Mouse (Mus musculus): ENCODE data around the gene Olfr1084. TPM values are rescaled to one million over a fixed set of nuclear protein-coding genes. Genes with fewer than 3 reads are reported as not detected.

The Olfr1084 gene
- polyA plus RNA-seq (2014; fragmentation: Illumina TruSeq; extraction: RNeasy Lipid Tissue Mini Kit (QIAGEN cat#74804); ENCODE audit: low read depth, low replicate concordance), result not detected

GRCm38 (mm10) chr2:86639625-86640024 lies at the start of gene Olfr1084:
Olfr1084 (minus strand) TSS chr2:86639725.

GRCm38 (mm10) chr2:86679992-86680391 lies 40.5 kb upstream of the Olfr1084 start, which contains the start of gene Olfr1086:
Olfr1086 (minus strand) TSS chr2:86680092.

DNA sequence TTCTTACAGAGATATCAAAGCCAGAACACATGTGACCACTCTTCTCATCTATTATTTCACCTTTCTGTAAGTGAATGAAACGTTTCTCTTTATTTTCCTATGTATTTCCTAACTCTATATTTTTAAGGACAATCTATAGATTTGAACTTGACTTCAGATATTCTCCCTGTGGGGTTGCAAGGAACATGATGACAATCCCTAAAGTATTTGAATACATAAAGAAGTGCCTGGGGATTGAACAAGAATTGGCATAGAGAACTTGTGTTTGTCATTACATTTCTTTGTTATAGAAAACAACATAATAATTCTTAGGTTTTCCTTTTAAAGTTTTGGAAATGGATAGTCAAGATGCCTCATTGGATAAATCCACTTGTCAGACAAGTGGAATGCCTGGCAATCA lies 22.4 kb upstream of the Olfr1084 start, which contains the start of gene Olfr1085:
TSS of gene Olfr1085 (minus strand) at position 101 of the 400 bp plus-strand sequence.

DNA sequence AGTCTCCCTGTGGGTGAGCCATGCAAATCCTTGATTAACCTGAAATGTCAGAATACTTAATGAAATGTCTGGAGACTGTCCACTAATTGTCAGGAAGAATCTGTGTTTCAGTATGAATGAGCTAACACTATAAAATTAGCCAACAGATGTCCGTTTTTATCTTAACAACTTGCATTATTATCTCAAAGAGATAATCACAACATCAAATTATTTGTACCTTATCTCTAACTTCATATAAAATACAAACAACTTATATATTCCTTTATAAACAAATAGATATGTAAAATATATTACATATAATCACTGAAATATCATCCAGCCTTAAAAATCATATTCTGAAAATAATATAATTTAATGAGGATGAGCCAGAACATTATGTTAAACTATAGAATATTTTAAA lies 40.7 kb downstream of the Olfr1084 start, which contains the start of gene Olfr1082:
TSS of gene Olfr1082 (minus strand) at position 101 of the 400 bp plus-strand sequence.

Other genes with a start within 250 kb of the Olfr1084 start
- not detected for gene Olfr1061, start 225.7 kb downstream of the Olfr1084 start, polyA plus RNA-seq (2014; fragmentation: Illumina TruSeq; extraction: RNeasy Lipid Tissue Mini Kit (QIAGEN cat#74804); ENCODE audit: low read depth, low replicate concordance)
- gene Olfr1062, start 213.0 kb downstream of the Olfr1084 start, polyA plus RNA-seq (2014; fragmentation: Illumina TruSeq; extraction: RNeasy Lipid Tissue Mini Kit (QIAGEN cat#74804); ENCODE audit: low read depth, low replicate concordance), result not detected
- gene Olfr1065, start 189.1 kb downstream of the Olfr1084 start, polyA plus RNA-seq (2014; fragmentation: Illumina TruSeq; extraction: RNeasy Lipid Tissue Mini Kit (QIAGEN cat#74804); ENCODE audit: low read depth, low replicate concordance), result not detected
- not detected for gene Olfr1066, start 183.5 kb downstream of the Olfr1084 start, polyA plus RNA-seq (2014; fragmentation: Illumina TruSeq; extraction: RNeasy Lipid Tissue Mini Kit (QIAGEN cat#74804); ENCODE audit: low read depth, low replicate concordance)
- gene Olfr228, start 152.3 kb downstream of the Olfr1084 start, polyA plus RNA-seq (2014; fragmentation: Illumina TruSeq; extraction: RNeasy Lipid Tissue Mini Kit (QIAGEN cat#74804); ENCODE audit: low read depth, low replicate concordance), result not detected
- gene Olfr1076, start 131.3 kb downstream of the Olfr1084 start, polyA plus RNA-seq (2014; fragmentation: Illumina TruSeq; extraction: RNeasy Lipid Tissue Mini Kit (QIAGEN cat#74804); ENCODE audit: low read depth, low replicate concordance), result not detected
- not detected for gene Olfr1079, start 97.2 kb downstream of the Olfr1084 start, polyA plus RNA-seq (2014; fragmentation: Illumina TruSeq; extraction: RNeasy Lipid Tissue Mini Kit (QIAGEN cat#74804); ENCODE audit: low read depth, low replicate concordance)
- gene Olfr1080, start 81.5 kb downstream of the Olfr1084 start, polyA plus RNA-seq (2014; fragmentation: Illumina TruSeq; extraction: RNeasy Lipid Tissue Mini Kit (QIAGEN cat#74804); ENCODE audit: low read depth, low replicate concordance), result not detected
- gene Olfr1082, start 40.8 kb downstream of the Olfr1084 start, polyA plus RNA-seq (2014; fragmentation: Illumina TruSeq; extraction: RNeasy Lipid Tissue Mini Kit (QIAGEN cat#74804); ENCODE audit: low read depth, low replicate concordance), result not detected
- not detected for gene Olfr1085, start 22.3 kb upstream of the Olfr1084 start, polyA plus RNA-seq (2014; fragmentation: Illumina TruSeq; extraction: RNeasy Lipid Tissue Mini Kit (QIAGEN cat#74804); ENCODE audit: low read depth, low replicate concordance)
- not detected for gene Olfr1086, start 40.4 kb upstream of the Olfr1084 start, polyA plus RNA-seq (2014; fragmentation: Illumina TruSeq; extraction: RNeasy Lipid Tissue Mini Kit (QIAGEN cat#74804); ENCODE audit: low read depth, low replicate concordance)
- not detected for gene Olfr1087, start 58.7 kb upstream of the Olfr1084 start, polyA plus RNA-seq (2014; fragmentation: Illumina TruSeq; extraction: RNeasy Lipid Tissue Mini Kit (QIAGEN cat#74804); ENCODE audit: low read depth, low replicate concordance)
- gene Olfr1089, start 94.0 kb upstream of the Olfr1084 start, polyA plus RNA-seq (2014; fragmentation: Illumina TruSeq; extraction: RNeasy Lipid Tissue Mini Kit (QIAGEN cat#74804); ENCODE audit: low read depth, low replicate concordance), result not detected
- not detected for gene Olfr1090, start 119.3 kb upstream of the Olfr1084 start, polyA plus RNA-seq (2014; fragmentation: Illumina TruSeq; extraction: RNeasy Lipid Tissue Mini Kit (QIAGEN cat#74804); ENCODE audit: low read depth, low replicate concordance)
- not detected for gene Olfr1093, start 142.8 kb upstream of the Olfr1084 start, polyA plus RNA-seq (2014; fragmentation: Illumina TruSeq; extraction: RNeasy Lipid Tissue Mini Kit (QIAGEN cat#74804); ENCODE audit: low read depth, low replicate concordance)
- not detected for gene Olfr141, start 170.3 kb upstream of the Olfr1084 start, polyA plus RNA-seq (2014; fragmentation: Illumina TruSeq; extraction: RNeasy Lipid Tissue Mini Kit (QIAGEN cat#74804); ENCODE audit: low read depth, low replicate concordance)
- not detected for gene Olfr1094, start 184.9 kb upstream of the Olfr1084 start, polyA plus RNA-seq (2014; fragmentation: Illumina TruSeq; extraction: RNeasy Lipid Tissue Mini Kit (QIAGEN cat#74804); ENCODE audit: low read depth, low replicate concordance)
- gene Olfr1095, start 212.0 kb upstream of the Olfr1084 start, polyA plus RNA-seq (2014; fragmentation: Illumina TruSeq; extraction: RNeasy Lipid Tissue Mini Kit (QIAGEN cat#74804); ENCODE audit: low read depth, low replicate concordance), result not detected
- not detected for gene Gm13723, start 235.1 kb upstream of the Olfr1084 start, polyA plus RNA-seq (2014; fragmentation: Illumina TruSeq; extraction: RNeasy Lipid Tissue Mini Kit (QIAGEN cat#74804); ENCODE audit: low read depth, low replicate concordance)